Mouse (Mus musculus) lung, embryonic 14.5 days (tissue): ENCODE measurements around the gene Ghitm. TPM values are rescaled to one million over a fixed set of nuclear protein-coding genes. Genes with fewer than 3 reads are reported as not detected.

Source experiments
- ATAC-seq: fragments of 200-750 bp; cut with Nextera tagmentation; 2 replicates; pipeline ENCODE4 v1.8.0; 2017; ENCODE audit warnings: mild to moderate bottlenecking, moderate TSS enrichment, moderate library complexity; ENCODE audit not compliant: insufficient read depth
- DNase-seq: peaks from one replicate; pipeline ENCODE4 v3.0.0-alpha.2; 2015
- H3K27ac ChIP-seq: fragments of 300-500 bp; sonication (generic); 2 replicates; pipeline ENCODE4 v1.5.1; 2014; ENCODE audit warnings: low read depth, mild to moderate bottlenecking, moderate library complexity
- H3K27me3 ChIP-seq: fragments of 300-500 bp; sonication (generic); 2 replicates; pipeline ENCODE4 v1.6.1; 2014; ENCODE audit warnings: low read length, control low read depth; ENCODE audit not compliant: insufficient read depth
- H3K36me3 ChIP-seq: fragments of 300-500 bp; sonication (generic); 2 replicates; pipeline ENCODE4 v1.6.1; 2014; ENCODE audit warnings: control low read depth; ENCODE audit not compliant: insufficient read depth
- H3K4me1 ChIP-seq: fragments of 300-500 bp; sonication (generic); 2 replicates; pipeline ENCODE4 v1.6.1; 2014; ENCODE audit warnings: antibody characterized with exemption, control low read depth; ENCODE audit not compliant: insufficient read depth
- H3K4me2 ChIP-seq: fragments of 300-500 bp; sonication (generic); 2 replicates; pipeline ENCODE4 v1.6.1; 2014; ENCODE audit warnings: mild to moderate bottlenecking
- H3K4me3 ChIP-seq: fragments of 300-500 bp; sonication (generic); 2 replicates; pipeline ENCODE4 v1.5.1; 2014; ENCODE audit warnings: low read depth, low read length
- H3K9ac ChIP-seq: fragments of 300-500 bp; sonication (generic); 2 replicates; pipeline ENCODE4 v1.6.1; 2014
- H3K9me3 ChIP-seq: fragments of 300-500 bp; sonication (generic); 2 replicates; pipeline ENCODE4 v1.6.1; 2016; ENCODE audit warnings: low read depth, low read length, control low read depth
- CTCF ChIP-seq: IDR thresholded peaks from 2 replicates; pipeline ENCODE4 v1.5.1; 2016; ENCODE audit warnings: antibody characterized with exemption, low read depth
- whole genome bisulfite sequencing: fragments of 180-500 bp; shearing (Covaris S2); extraction: QIAGEN DNeasy Blood & Tissue Kit; methylation state at CpG from one replicate; pipeline ENCODE4 v1.1.7; 2014; 5-methylcytosine and 5-hydroxymethylcytosine counted together
- polyA plus RNA-seq: library from polyadenylated mRNA; unstranded; fragments of >200 nt; fragmentation: Nextera tagmentation; extraction: Ambion mirVana; gene quantifications from 2 replicates; pipeline ENCODE4 v1.2.1, GENCODE M21; 2014

Ghitm gene
- polyA plus RNA-seq, 1 experiment from 2014 or later, result 186 TPM

GRCm38 (mm10) chr14:37102484-37102883 lies 32.6 kb downstream of the Ghitm start:
- Histone ChIP-seq H3K9me3 (no peaks in the 10 kb centered on the region), H3K4me1 (no peaks in the 10 kb centered on the region), H3K9ac (no peak overlapping the region), H3K4me3 (no peak overlapping the region), H3K27me3 (peaks cover 19% of the 10 kb centered on the region), H3K36me3 (no peaks in the 10 kb centered on the region), H3K27ac (no peak overlapping the region), H3K4me2 (no peak overlapping the region)
- DNase-seq (no peak), ATAC-seq (no peak)
- 68% methylated on average over 3 of the region's 3 CpGs for WGBS
- TF ChIP-seq CTCF, result no peak

- Histone ChIP-seq H3K27me3 (peaks cover 27% of the 10 kb centered on the region), H3K36me3 (no peaks in the 10 kb centered on the region), H3K27ac (no peak overlapping the region), H3K9me3 (no peaks in the 10 kb centered on the region), H3K4me2 (no peak overlapping the region), H3K4me3 (no peak overlapping the region), H3K4me1 (no peaks in the 10 kb centered on the region), H3K9ac (no peak overlapping the region)
- WGBS, result 51% methylated on average over 5 of the region's 5 CpGs
- DNase-seq (no peak), ATAC-seq (no peak)
- TF ChIP-seq CTCF, result no peak
Measured at GRCm38 (mm10) chr14:37101531-37101930, 33.5 kb downstream of the Ghitm start.

GRCm38 (mm10) chr14:37097956-37098530 lies 37.0 kb downstream of the Ghitm start, which contains the start of gene Cdhr1:
Gene Cdhr1 (minus strand): TSS chr14:37098347.
- H3K9me3 ChIP-seq, result no peaks in the 10 kb centered on the region
- peaks cover 28% of the 10 kb centered on the region for H3K27me3 ChIP-seq
- no peak within 1 kb of the TSS; the same call in 1 of the 2 replicates for H3K9ac ChIP-seq
- no peaks in the 10 kb centered on the region for H3K4me1 ChIP-seq
- H3K27ac ChIP-seq, result no peak within 1 kb of the TSS
- peak within 1 kb of the TSS; percentile 14; the same call in 1 of the 2 replicates for H3K4me3 ChIP-seq
- WGBS, result under 1% methylated on average over 30 of the region's 30 CpGs
- H3K4me2 ChIP-seq, result peak within 1 kb of the TSS; percentile 48; the same call in 1 of the 2 replicates
- TF ChIP-seq CTCF, result no peak
- DNase-seq (peak; percentile 8), ATAC-seq (peak; percentile 31; the same call in 1 of the 2 replicates)
- H3K36me3 ChIP-seq, result no peaks in the 10 kb centered on the region

DNA sequence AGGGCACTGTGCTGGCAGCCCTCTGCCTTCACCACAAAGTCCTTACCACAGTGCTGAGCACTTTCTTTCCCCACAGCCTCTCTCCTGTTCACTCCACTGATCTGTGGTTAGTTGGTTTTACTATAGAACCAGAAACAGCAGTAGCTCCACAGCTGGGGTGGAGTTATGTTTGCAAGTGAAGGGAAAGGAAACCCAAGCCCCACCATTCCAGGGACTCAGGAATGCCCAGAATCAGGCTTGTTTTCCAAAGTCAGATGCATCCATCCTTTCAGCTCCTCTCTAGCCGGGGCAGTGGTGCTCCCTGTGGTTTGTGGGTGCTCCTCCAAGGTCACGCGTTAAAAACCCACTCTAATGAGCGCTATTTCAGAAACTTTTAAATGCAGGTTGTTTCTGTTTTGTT lies 39.5 kb downstream of the Ghitm start:
- ATAC-seq, result no peak
- TF ChIP-seq CTCF, result no peak
- H3K27me3 ChIP-seq, result peaks cover 28% of the 10 kb centered on the region
- DNase-seq, result no peak
- H3K4me3 ChIP-seq, result no peak overlapping the region
- no peak overlapping the region for H3K4me2 ChIP-seq
- no peaks in the 10 kb centered on the region for H3K9me3 ChIP-seq
- H3K4me1 ChIP-seq, result no peaks in the 10 kb centered on the region
- H3K36me3 ChIP-seq, result no peaks in the 10 kb centered on the region
- H3K9ac ChIP-seq, result no peak overlapping the region
- H3K27ac ChIP-seq, result no peak overlapping the region
- 79% methylated on average over 4 of the region's 4 CpGs for whole genome bisulfite sequencing

DNA sequence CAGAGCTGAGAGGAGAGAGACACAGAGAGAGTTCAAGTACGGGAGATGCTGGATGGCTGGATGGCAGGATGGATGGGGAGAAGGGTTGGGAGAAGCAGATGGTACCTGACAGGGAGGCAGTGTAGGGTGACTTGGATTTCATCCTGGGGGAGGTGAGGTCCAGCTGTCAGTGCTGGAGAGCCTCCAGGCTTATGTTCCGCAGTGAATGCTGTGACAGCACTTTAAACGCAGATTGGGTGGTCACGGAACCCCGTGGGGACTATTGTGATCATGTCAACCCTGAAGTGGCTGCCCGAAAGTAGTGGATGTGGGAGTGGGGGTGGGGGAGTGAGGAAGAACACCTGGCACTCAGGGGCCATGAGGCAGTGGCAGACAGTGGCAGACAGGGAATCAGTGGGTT lies 40.6 kb downstream of the Ghitm start:
- Histone ChIP-seq H3K4me1 (no peaks in the 10 kb centered on the region), H3K4me3 (no peak overlapping the region), H3K27ac (no peak overlapping the region), H3K9ac (no peak overlapping the region), H3K36me3 (no peaks in the 10 kb centered on the region), H3K9me3 (no peaks in the 10 kb centered on the region), H3K4me2 (no peak overlapping the region), H3K27me3 (peaks cover 25% of the 10 kb centered on the region)
- 52% methylated on average over 6 of the region's 6 CpGs for WGBS
- no peak for DNase-seq
- no peak for ATAC-seq
- no peak for TF ChIP-seq CTCF

DNA sequence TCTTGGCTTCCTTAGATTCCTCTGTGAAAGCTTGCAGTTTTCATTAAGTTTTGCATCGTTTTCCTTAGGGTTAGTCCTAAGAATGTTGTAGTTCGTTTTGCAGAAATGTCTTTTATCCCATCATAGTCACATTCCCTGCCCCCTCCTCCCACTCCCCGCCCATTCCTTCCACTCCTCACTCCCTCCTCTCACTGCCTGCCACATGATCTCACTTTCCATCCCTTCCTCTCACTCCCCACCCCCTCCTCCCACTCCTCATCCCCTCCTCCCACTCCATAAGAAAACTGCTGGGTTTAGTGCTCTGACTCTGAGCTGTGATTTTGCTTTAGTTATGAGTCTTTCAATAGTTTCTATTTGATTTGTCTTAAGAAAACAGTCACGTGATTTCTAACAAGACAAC lies 51.3 kb downstream of the Ghitm start:
- Histone ChIP-seq H3K27ac (no peak overlapping the region), H3K36me3 (no peaks in the 10 kb centered on the region), H3K27me3 (no peaks in the 10 kb centered on the region), H3K9me3 (no peaks in the 10 kb centered on the region), H3K9ac (no peak overlapping the region), H3K4me2 (no peak overlapping the region), H3K4me1 (no peaks in the 10 kb centered on the region), H3K4me3 (no peak overlapping the region)
- DNase-seq (no peak), ATAC-seq (no peak)
- TF ChIP-seq CTCF, result no peak
- WGBS, result 19% methylated on average over 4 of the region's 4 CpGs

GRCm38 (mm10) chr14:37080724-37081123 lies 54.3 kb downstream of the Ghitm start:
- no peak overlapping the region for H3K4me2 ChIP-seq
- H3K27me3 ChIP-seq, result no peaks in the 10 kb centered on the region
- H3K36me3 ChIP-seq, result no peaks in the 10 kb centered on the region
- TF ChIP-seq CTCF, result no peak
- no peak for DNase-seq
- no peak overlapping the region for H3K27ac ChIP-seq
- 86% methylated on average over 1 of the region's 1 CpGs for WGBS
- H3K9ac ChIP-seq, result no peak overlapping the region
- no peak overlapping the region for H3K4me3 ChIP-seq
- H3K9me3 ChIP-seq, result no peaks in the 10 kb centered on the region
- ATAC-seq, result no peak
- no peaks in the 10 kb centered on the region for H3K4me1 ChIP-seq

Other genes with a start within 250 kb of the Ghitm start
- 33.9 and 34.8 TPM in 2 replicates for gene Ccser2, start 166.5 kb downstream of the Ghitm start, polyA plus RNA-seq
- not detected in 2 replicates for gene Rgr, start 86.3 kb downstream of the Ghitm start, polyA plus RNA-seq
- gene Lrit1, start 80.4 kb downstream of the Ghitm start, polyA plus RNA-seq, result not detected in 2 replicates
- gene Lrit2, start 67.3 kb downstream of the Ghitm start, polyA plus RNA-seq, result not detected in 2 replicates
- gene Cdhr1, start 36.9 kb downstream of the Ghitm start, polyA plus RNA-seq, result not detected in 2 replicates
- gene 2610528A11Rik, start 21.2 kb downstream of the Ghitm start, polyA plus RNA-seq, result 0.28 and 0.37 TPM in 2 replicates